Mouse (Mus musculus) embryo, embryonic 11.5 days (tissue): Measurements from ENCODE around the gene Kpna6.

Source experiments
- DNase-seq: peaks from one replicate; pipeline ENCODE4 v3.0.0-alpha.2; 2012; ENCODE audit warnings: low read depth, low spot score

Gene Kpna6

DNA sequence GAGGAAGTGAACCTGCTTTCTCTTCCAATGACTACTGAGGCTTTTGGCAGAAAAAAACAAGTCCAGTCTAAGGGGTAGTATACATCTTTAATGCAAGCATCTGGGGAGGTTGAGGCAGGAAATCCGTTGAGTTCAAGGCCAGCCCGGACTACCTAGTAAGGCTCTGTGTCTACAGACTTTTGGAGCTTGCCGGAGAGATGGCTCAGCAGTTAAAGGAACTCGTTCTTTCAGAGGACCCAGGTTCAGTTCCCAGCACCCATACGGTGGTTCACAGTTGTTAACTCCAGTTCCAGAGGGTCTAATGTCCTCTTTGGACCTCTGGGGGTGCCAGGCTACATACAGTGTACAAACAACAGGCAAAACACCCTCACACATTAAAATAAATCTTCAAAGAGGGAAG is 54.5 kb downstream of the Kpna6 start:
- no peak for DNase-seq

GRCm38 (mm10) chr4:129617121-129617641 is 55.4 kb downstream of the Kpna6 start:
- no peak for DNase-seq

- DNase-seq = no peak
These were observed 55.9 kb downstream of the Kpna6 start for GRCm38 (mm10) chr4:129616631-129617030.

DNA sequence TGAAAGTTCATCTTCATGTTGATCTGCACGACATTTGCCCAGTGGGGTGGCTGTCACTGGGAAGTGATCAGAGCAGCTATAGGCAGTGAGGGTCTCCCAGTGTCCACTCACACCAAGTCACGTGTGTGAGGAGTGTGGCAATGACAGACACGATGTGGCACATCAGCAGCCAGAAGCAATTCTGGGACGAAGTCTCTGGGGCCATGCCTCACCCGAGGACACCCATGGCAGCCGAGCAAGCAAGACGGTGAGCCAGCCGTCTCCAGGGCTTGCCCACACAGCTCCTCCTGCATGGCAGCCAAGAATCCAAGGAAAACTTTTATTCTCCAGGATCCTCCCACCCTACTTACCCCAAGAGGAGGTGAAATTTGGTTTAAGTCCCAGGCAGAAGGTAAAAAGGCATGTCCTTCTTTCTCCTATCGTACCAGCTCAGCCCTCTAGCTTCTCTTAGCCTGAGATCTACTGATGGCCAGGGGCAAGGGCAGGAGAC is 56.7 kb downstream of the Kpna6 start:
- no peak for DNase-seq

GRCm38 (mm10) chr4:129614093-129614492 is 58.5 kb downstream of the Kpna6 start, which contains the start of gene Dcdc2b:
Gene Dcdc2b, minus strand, starts transcription at chr4:129614257.
- DNase-seq = no peak

DNA sequence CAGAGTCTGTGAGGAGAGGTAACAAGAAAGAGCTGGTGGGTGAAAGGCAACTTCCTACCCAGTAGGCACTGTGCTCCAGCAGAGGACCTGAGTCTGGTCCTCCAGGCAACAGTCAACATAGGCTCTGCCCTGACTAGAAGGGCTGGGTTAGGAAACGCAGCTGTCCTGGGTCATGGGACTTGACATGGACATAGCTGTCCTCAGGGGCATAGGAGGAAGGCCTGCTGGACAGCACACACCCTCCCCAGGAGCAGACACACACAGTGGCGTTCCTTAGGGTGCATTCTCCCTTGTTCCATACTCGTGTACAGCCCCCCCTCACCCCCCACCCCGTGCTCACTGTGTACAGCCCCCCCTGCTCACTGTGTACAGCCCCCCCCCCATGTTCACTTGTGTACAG is 62.1 kb downstream of the Kpna6 start:
- no peak for DNase-seq

DNA sequence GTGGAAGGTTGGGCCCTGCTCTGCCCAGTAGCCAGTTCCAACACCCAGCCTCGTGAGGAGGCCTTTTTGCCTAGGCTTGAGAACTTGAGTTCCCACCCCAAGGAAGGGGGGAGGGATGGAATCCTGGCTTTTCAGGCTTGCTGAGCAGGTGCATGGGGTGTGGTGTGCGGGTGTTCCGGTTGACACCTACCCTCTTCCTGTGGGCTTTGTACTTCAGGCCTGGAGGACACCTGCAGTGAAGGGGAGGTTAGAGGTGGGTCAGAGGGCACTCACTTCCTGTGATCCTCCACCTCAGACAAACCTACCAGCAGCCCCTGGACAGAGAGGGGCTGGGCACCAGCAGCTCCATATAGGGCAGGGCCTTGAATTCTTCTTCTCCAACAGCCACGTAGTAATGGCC is 62.5 kb downstream of the Kpna6 start:
- DNase-seq = no peak

- DNase-seq = no peak
These were observed 63.4 kb downstream of the Kpna6 start for GRCm38 (mm10) chr4:129609139-129609631.

GRCm38 (mm10) chr4:129608426-129609025 is 64.0 kb downstream of the Kpna6 start:
- DNase-seq = peak; percentile 76

GRCm38 (mm10) chr4:129600233-129601158 is 72.1 kb downstream of the Kpna6 start, which contains the start of the genes Eif3i and Tmem234:
Gene Eif3i, minus strand, starts transcription at chr4:129600648.
Gene Tmem234, plus strand, starts transcription at chr4:129600668.
- DNase-seq = peak; percentile 59
